Mouse (Mus musculus) kidney, embryonic 15.5 days (tissue): ENCODE measurements around the gene Ccdc47. TPM values are rescaled to one million over a fixed set of nuclear protein-coding genes. Genes with fewer than 3 reads are reported as not detected.

Experiments used
- ATAC-seq: fragments of 200-750 bp; cut with Nextera tagmentation; replicated peaks from 2 replicates; pipeline ENCODE4 v1.8.0; 2017; ENCODE audit warnings: moderate TSS enrichment; ENCODE audit not compliant: low FRiP score
- H3K27ac ChIP-seq: fragments of 300-500 bp; sonication (generic); 2 replicates; pipeline ENCODE4 v1.5.1; 2015; ENCODE audit warnings: mild to moderate bottlenecking, inconsistent platforms
- H3K27me3 ChIP-seq: fragments of 300-500 bp; sonication (generic); 2 replicates; pipeline ENCODE4 v1.6.1; 2015; ENCODE audit warnings: inconsistent platforms
- H3K36me3 ChIP-seq: fragments of 300-500 bp; sonication (generic); 2 replicates; pipeline ENCODE4 v1.6.1; 2015; ENCODE audit warnings: inconsistent platforms
- H3K4me1 ChIP-seq: fragments of 300-500 bp; sonication (generic); 2 replicates; pipeline ENCODE4 v1.6.1; 2015; ENCODE audit warnings: inconsistent platforms
- H3K4me2 ChIP-seq: fragments of 300-500 bp; sonication (generic); 2 replicates; pipeline ENCODE4 v1.6.1; 2015; ENCODE audit warnings: moderate library complexity, mild to moderate bottlenecking, inconsistent platforms
- H3K4me3 ChIP-seq: fragments of 300-500 bp; sonication (generic); replicated peaks from 2 replicates; pipeline ENCODE4 v1.5.1; 2015; ENCODE audit warnings: mild to moderate bottlenecking, inconsistent platforms
- H3K9ac ChIP-seq: fragments of 300-500 bp; sonication (generic); 2 replicates; pipeline ENCODE4 v1.6.1; 2015; ENCODE audit warnings: mild to moderate bottlenecking, inconsistent platforms
- H3K9me3 ChIP-seq: fragments of 300-500 bp; sonication (generic); replicated peaks from 2 replicates; pipeline ENCODE4 v1.6.1; 2016; ENCODE audit warnings: inconsistent platforms
- WGBS: fragments of 180-500 bp; shearing (Covaris S2); methylation state at CpG from one replicate; pipeline ENCODE4 v1.1.7; 2015; ENCODE audit warnings: mixed read lengths; 5-methylcytosine and 5-hydroxymethylcytosine counted together
- polyA plus RNA-seq: library from polyadenylated mRNA; unstranded; fragments of >200 nt; fragmentation: Nextera tagmentation; extraction: Ambion mirVana; gene quantifications from 2 replicates; pipeline ENCODE4 v1.2.1, GENCODE M21; 2015

Ccdc47 gene
- polyA plus RNA-seq = 85.4 and 89.5 TPM in 2 replicates

GRCm38 (mm10) chr11:106215927-106216729, at the start of gene Ccdc47:
TSS of gene Ccdc47 (minus strand) at chr11:106216344.
- H3K27me3 ChIP-seq = no peaks in the 10 kb centered on the region
- H3K4me2 ChIP-seq = peak within 1 kb of the TSS; percentile 66
- no peaks in the 10 kb centered on the region for H3K9me3 ChIP-seq
- peak; percentile 98 for ATAC-seq
- peaks cover 24% of the 10 kb centered on the region for H3K36me3 ChIP-seq
- peak within 1 kb of the TSS; percentile 98 for H3K27ac ChIP-seq
- H3K9ac ChIP-seq = peak within 1 kb of the TSS; percentile 99
- H3K4me3 ChIP-seq = peak within 1 kb of the TSS; percentile 97
- H3K4me1 ChIP-seq = peaks cover 28% of the 10 kb centered on the region
- whole genome bisulfite sequencing = 0% methylated on average over 46 of the region's 46 CpGs

- H3K9me3 ChIP-seq = no peaks in the 10 kb centered on the region
- H3K4me2 ChIP-seq = no peak overlapping the region
- H3K9ac ChIP-seq = no peak overlapping the region
- no peak overlapping the region for H3K4me3 ChIP-seq
- ATAC-seq = no peak
- WGBS = 86% methylated on average over 4 of the region's 4 CpGs
- peaks cover 36% of the 10 kb centered on the region for H3K4me1 ChIP-seq
- H3K36me3 ChIP-seq = peaks cover 78% of the 10 kb centered on the region
- H3K27ac ChIP-seq = no peak overlapping the region
- H3K27me3 ChIP-seq = no peaks in the 10 kb centered on the region
Measured at GRCm38 (mm10) chr11:106265570-106265969, 49.4 kb upstream of the Ccdc47 start.

GRCm38 (mm10) chr11:106264988-106265387, 48.8 kb upstream of the Ccdc47 start:
- Histone ChIP-seq H3K27me3 (no peaks in the 10 kb centered on the region), H3K4me3 (no peak overlapping the region), H3K36me3 (peaks cover 76% of the 10 kb centered on the region), H3K4me1 (peaks cover 31% of the 10 kb centered on the region), H3K4me2 (no peak overlapping the region), H3K27ac (no peak overlapping the region), H3K9ac (no peak overlapping the region), H3K9me3 (no peaks in the 10 kb centered on the region)
- 89% methylated on average over 15 of the region's 15 CpGs for WGBS
- ATAC-seq = no peak

- H3K4me1 ChIP-seq = peaks cover 25% of the 10 kb centered on the region
- no peak for ATAC-seq
- WGBS = 89% methylated on average over 9 of the region's 9 CpGs
- H3K27ac ChIP-seq = no peak overlapping the region
- H3K4me2 ChIP-seq = no peak overlapping the region
- no peak overlapping the region for H3K9ac ChIP-seq
- no peak overlapping the region for H3K4me3 ChIP-seq
- H3K9me3 ChIP-seq = no peaks in the 10 kb centered on the region
- H3K36me3 ChIP-seq = peaks cover 85% of the 10 kb centered on the region
- no peaks in the 10 kb centered on the region for H3K27me3 ChIP-seq
Measured at GRCm38 (mm10) chr11:106263963-106264362, 47.8 kb upstream of the Ccdc47 start.

GRCm38 (mm10) chr11:106260826-106261450, 44.8 kb upstream of the Ccdc47 start:
- Histone ChIP-seq H3K4me1 (peaks cover 16% of the 10 kb centered on the region), H3K27me3 (no peaks in the 10 kb centered on the region), H3K9me3 (no peaks in the 10 kb centered on the region), H3K9ac (no peak overlapping the region), H3K4me2 (no peak overlapping the region), H3K27ac (no peak overlapping the region), H3K36me3 (peaks cover 82% of the 10 kb centered on the region), H3K4me3 (no peak overlapping the region)
- ATAC-seq = no peak
- WGBS = 60% methylated on average over 14 of the region's 14 CpGs

- peak overlapping the region; percentile 87 for H3K4me2 ChIP-seq
- no peaks in the 10 kb centered on the region for H3K27me3 ChIP-seq
- no peak for ATAC-seq
- no peaks in the 10 kb centered on the region for H3K9me3 ChIP-seq
- peak overlapping the region; percentile 81; the same call in 1 of the 2 replicates for H3K27ac ChIP-seq
- H3K36me3 ChIP-seq = peaks cover 70% of the 10 kb centered on the region
- 67% methylated on average over 5 of the region's 5 CpGs for WGBS
- peak overlapping the region; percentile 73 for H3K4me3 ChIP-seq
- peaks cover 28% of the 10 kb centered on the region for H3K4me1 ChIP-seq
- peak overlapping the region; percentile 84 for H3K9ac ChIP-seq
Measured at GRCm38 (mm10) chr11:106256775-106257174, 40.6 kb upstream of the Ccdc47 start.

- peak; percentile 97 for ATAC-seq
- Histone ChIP-seq H3K9ac (peak within 1 kb of the TSS; percentile 84), H3K4me1 (peaks cover 26% of the 10 kb centered on the region), H3K4me2 (peak within 1 kb of the TSS; percentile 87), H3K4me3 (peak within 1 kb of the TSS; percentile 73), H3K36me3 (peaks cover 70% of the 10 kb centered on the region), H3K27me3 (no peaks in the 10 kb centered on the region), H3K27ac (peak within 1 kb of the TSS; percentile 81), H3K9me3 (no peaks in the 10 kb centered on the region)
- under 1% methylated on average over 42 of the region's 42 CpGs for WGBS
Measured at GRCm38 (mm10) chr11:106255685-106256451, 39.7 kb upstream of the Ccdc47 start, which contains the start of the genes Ftsj3 and Psmc5. TSS of gene Ftsj3 (minus strand) at chr11:106256079. TSS of gene Psmc5 (plus strand) at chr11:106256154.

- peak overlapping the region; percentile 87 for H3K4me2 ChIP-seq
- peaks cover 72% of the 10 kb centered on the region for H3K36me3 ChIP-seq
- no peaks in the 10 kb centered on the region for H3K9me3 ChIP-seq
- no peaks in the 10 kb centered on the region for H3K27me3 ChIP-seq
- no peak for ATAC-seq
- H3K4me3 ChIP-seq = peak overlapping the region; percentile 73
- H3K27ac ChIP-seq = peak overlapping the region; percentile 81; the same call in 1 of the 2 replicates
- H3K4me1 ChIP-seq = peaks cover 22% of the 10 kb centered on the region
- H3K9ac ChIP-seq = peak overlapping the region; percentile 74
- WGBS = 2% methylated on average over 22 of the region's 22 CpGs
Measured at GRCm38 (mm10) chr11:106255174-106255573, 39.0 kb upstream of the Ccdc47 start.

GRCm38 (mm10) chr11:106254767-106255166, 38.6 kb upstream of the Ccdc47 start:
- H3K4me3 ChIP-seq = peak overlapping the region; percentile 73
- no peaks in the 10 kb centered on the region for H3K27me3 ChIP-seq
- no peaks in the 10 kb centered on the region for H3K9me3 ChIP-seq
- H3K36me3 ChIP-seq = peaks cover 74% of the 10 kb centered on the region
- H3K9ac ChIP-seq = peak overlapping the region; percentile 74
- 0 out of 2 replicates have a peak overlapping the region, but pooled peaks have one; percentile 81 for H3K27ac ChIP-seq
- H3K4me1 ChIP-seq = peaks cover 22% of the 10 kb centered on the region
- H3K4me2 ChIP-seq = peak overlapping the region; percentile 87
- WGBS = 12% methylated on average over 2 of the region's 2 CpGs
- no peak for ATAC-seq

- 87% methylated on average over 7 of the region's 7 CpGs for WGBS
- no peaks in the 10 kb centered on the region for H3K27me3 ChIP-seq
- peaks cover 3% of the 10 kb centered on the region; the same call in 1 of the 2 replicates for H3K4me1 ChIP-seq
- no peak overlapping the region for H3K9ac ChIP-seq
- H3K9me3 ChIP-seq = peaks cover 3% of the 10 kb centered on the region; the same call in 1 of the 2 replicates
- no peak overlapping the region for H3K4me2 ChIP-seq
- H3K4me3 ChIP-seq = no peak overlapping the region
- H3K36me3 ChIP-seq = peaks cover 100% of the 10 kb centered on the region
- H3K27ac ChIP-seq = no peak overlapping the region
- ATAC-seq = no peak
Measured at GRCm38 (mm10) chr11:106249326-106249725, 33.2 kb upstream of the Ccdc47 start.

GRCm38 (mm10) chr11:106246834-106247233, 30.7 kb upstream of the Ccdc47 start:
- WGBS = 85% methylated on average over 1 of the region's 1 CpGs
- no peak overlapping the region for H3K27ac ChIP-seq
- no peak overlapping the region for H3K4me2 ChIP-seq
- H3K4me1 ChIP-seq = no peaks in the 10 kb centered on the region
- peaks cover 3% of the 10 kb centered on the region; the same call in 1 of the 2 replicates for H3K9me3 ChIP-seq
- ATAC-seq = no peak
- no peak overlapping the region for H3K9ac ChIP-seq
- no peaks in the 10 kb centered on the region for H3K27me3 ChIP-seq
- H3K36me3 ChIP-seq = peaks cover 100% of the 10 kb centered on the region
- H3K4me3 ChIP-seq = no peak overlapping the region
